Mouse (Mus musculus) T-helper 2 cell (primary cell): ENCODE measurements around the gene Rock2.

Experiments used
- in situ Hi-C: fragments of 300-600 bp; cut with MboI, MseI; formaldehyde crosslinking; loops from one replicate; pipeline ENCODE4 v1.15.1; 2025; ENCODE audit warnings: high pct_unique_total_duplicates

Rock2 gene

DNA sequence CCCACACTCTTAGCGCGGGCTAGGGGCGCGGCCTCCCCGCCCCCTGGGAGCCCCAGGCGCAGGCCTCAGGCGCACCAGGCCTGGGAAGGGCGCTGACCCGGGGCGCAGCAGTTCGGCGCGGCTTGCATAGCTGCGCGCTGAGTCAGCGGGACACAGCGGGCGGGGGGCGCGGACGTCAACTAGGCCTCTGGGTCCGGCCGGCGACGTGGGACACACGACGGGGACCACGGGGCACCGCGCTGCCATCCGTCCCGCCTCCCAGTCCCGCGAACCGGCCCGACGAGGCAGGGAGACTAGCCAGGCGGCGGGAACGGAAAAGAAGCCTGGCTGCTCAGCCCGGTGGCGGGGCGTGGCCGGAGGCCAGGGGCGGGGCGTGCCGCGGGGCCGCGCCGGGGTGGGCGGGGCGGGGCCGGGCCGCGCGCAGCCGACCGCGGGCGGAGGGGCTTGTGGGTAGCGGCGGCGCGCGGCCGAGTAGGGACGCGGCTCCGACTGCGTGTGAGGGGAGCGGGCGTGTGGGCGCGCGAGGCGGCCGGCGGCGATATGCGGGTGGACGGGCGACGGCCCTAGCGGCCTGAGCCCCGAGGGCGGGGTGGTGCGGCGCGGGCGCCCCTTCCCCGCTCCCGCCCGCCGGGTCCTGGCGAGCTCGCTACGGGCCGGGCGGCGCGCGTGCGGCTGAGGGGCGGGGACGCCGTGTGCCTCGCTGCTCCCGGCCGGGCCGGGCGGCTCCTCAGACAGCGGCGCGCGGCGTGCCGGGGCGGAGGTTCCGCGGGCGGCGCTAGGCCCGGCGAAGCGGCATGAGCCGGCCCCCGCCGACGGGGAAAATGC lies at the start of gene Rock2:
TSS of gene Rock2 (plus strand) at position 500 of the 825 bp plus-strand sequence.
- in situ Hi-C loops: loop anchor here (5.0 to 10.0 kb wide), 2 partner anchors 82 to 960 kb away; partner anchors contain the start of gene E2f6

DNA sequence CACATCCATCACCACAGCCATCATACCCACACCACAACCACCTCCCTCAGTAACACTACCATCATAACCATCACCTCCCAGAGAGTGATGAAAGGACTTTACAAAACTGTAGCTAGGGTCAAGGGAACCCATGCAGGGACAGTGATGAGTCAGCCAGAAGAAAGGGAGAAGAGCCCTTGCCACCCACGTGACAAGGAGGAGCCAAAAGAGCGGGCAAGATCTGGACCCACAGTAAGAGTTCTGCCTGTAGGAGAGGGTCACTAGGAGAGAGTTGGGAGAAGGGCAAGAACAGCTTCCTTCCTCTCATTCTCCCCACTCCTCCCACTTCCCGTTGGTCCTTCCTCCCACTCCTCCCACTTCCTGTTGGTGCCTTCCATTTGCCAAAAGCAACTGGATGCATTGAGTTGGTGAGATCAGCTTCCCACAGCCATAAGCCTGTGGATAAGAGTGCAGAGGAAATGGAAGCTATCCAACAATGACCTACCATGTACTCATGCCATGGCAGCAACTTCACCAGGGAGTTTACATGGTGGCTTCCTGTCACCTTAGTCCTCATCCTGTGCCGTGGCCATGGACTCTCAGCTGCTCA lies 47.4 kb upstream of the Rock2 start:
- in situ Hi-C loops: no loop called here

DNA sequence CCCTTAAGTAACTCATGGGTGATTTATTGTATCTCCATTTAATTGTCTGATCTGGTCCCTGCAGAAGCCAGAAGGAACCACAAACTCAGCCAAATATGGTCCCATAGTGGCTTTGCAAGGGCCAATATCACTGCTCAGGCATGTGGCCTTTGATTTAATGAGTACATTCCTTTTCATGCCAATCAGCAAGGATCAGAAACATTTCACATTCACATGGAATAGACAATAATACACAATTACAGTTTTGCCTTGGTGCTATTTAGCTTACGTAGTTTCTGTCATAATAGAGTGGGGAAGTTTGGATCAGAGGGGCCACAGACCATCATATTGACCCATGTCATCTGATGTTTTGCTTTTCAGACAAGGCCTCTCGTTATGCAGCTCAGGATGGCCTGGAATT lies 46.2 kb upstream of the Rock2 start:
- in situ Hi-C loops: no loop called here

DNA sequence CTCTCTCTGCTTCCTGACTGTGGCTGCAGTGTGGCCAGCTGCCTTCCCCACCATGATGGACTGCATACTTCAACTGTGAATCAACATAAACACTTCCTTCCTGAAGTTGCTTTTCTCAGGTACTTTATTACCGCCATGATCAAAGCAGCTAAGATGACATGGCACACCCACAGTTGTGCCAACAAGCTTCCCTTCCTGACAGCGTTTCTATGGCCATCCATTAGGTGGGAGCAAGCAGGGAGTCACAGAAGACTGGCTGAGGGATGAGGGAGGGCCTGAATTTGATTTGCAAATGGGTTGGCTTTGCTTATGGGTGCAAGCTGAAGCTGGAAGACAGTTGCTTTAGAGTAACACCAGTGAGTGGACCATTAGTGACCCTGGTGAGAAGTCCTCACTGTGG lies 44.9 kb upstream of the Rock2 start:
- in situ Hi-C loops: no loop called here

DNA sequence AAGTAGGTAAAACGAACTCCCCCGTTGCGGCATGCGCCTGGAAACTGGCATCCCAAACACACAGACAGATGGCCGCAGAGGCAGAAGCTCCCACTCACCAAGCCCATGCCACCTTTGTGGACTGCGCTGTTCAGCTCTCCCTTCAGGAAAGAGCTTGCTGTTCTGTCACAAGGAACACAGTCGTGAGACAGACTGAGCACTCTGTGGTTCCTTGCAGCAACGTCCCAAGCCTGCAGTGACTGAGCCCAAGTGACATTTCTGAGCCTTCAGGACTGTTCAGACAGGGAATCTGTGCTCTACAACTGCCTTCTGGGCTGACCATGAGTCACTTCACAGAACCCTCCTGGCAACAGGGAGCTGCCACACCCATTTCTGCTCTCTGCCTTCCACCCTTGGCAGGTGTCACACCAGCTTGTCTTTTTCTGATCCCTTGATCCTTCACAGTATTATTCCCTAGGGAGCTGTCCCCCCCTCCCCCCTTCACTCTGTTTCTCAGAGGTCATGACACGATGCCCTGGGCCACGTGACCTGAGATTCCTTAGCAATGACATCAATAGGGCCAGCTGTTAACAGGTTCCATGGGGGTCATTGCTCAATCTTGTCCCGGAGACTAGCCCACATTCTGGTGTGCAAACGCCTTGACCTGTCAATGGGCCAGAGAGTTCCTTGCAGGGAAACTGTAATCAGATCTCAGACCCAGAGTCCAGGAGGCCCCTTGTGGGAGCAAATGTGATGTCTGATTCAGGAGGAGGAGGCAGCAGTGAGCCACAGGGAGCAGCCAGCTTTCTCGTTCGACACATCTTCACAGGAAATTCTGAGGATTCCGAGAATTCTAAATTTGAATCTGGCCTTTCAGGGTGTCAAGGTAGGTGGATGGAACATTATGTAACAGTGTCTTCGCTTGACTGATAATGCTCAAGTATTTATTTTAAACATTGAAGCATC lies 44.0 kb upstream of the Rock2 start:
- in situ Hi-C loops: no loop called here

DNA sequence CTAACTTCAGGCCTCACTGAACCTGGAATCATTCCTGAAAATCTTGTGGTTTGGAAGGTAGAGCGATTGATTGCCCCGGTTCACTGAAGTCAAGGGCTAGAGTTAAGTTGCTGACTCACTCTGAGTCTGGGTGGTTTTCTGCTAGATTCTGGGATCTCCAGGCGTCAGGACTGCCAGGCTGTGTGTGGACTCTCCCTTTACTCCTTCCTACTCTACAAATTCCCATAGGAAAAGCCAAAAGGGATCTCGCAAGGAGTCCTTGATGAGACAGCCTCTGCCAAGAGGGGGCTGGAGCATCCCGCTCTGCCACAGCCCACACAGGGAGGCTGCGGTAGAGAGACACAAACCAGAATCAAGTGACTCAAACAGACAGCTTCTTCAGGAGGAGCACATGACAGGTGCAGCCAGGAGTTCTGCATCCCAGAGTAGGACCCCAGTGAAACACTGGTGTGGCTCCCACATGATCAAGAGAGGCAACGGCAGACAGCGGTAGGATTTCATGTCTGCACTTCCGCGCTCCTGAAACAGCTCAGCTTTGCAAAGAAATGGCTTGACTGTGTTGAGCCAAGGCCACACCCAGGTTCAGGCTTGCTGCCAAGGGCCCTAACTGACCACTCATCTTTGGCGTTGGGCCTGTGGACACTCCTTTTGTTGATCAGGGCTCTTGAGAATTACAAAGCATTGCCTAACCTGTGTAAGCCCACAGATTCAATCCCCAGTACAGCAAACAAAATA lies 41.1 kb upstream of the Rock2 start:
- in situ Hi-C loops: no loop called here

DNA sequence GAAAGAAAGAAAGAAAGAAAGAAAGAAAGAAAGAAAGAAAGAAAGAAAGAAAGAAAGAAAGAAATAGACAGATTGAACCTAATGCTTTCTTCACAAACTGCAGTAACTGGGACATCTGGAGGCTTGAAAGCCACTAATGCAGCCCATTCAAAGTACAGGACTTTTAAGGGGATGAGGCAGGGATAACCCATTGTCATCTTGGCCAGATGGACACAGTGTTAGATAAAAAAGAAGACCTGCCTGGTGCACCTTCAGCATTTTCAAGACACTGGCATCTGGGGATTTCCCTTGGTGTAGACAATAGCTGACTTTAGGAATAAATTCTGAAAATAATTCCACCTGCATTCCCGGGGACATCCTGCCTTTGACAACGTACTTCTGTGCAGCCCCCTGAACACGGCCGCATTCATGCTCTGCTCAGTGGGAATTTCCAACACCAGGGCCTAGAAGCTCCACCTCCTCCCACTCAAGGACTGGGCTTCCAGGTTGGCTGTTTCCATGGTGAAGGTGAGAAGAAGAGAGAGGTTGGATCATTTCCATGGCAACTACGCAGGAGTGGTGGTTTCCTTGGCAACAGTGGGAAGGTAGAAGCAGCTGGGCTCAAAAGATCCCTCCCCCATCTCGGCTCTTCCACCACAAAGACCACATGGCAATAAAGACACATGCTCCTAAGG lies 38.9 kb upstream of the Rock2 start:
- in situ Hi-C loops: no loop called here

DNA sequence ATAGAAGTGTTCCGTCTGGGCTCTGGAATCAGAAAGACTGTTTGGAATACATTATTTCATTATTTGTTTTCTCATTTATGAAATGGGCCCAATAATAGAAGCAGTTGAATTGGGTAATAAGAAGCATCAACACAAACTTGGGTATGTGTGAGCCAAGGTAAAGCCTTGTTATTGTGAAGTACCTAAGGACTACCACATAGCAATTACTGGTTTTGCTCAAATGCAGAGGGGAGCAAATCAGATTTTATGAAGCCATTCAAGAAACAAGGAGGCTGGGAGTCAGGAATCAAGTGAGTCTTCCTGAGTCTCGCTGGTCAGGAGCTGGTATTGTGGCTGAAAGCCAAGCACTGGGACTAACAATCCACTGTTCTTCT lies 38.4 kb upstream of the Rock2 start:
- in situ Hi-C loops: no loop called here

DNA sequence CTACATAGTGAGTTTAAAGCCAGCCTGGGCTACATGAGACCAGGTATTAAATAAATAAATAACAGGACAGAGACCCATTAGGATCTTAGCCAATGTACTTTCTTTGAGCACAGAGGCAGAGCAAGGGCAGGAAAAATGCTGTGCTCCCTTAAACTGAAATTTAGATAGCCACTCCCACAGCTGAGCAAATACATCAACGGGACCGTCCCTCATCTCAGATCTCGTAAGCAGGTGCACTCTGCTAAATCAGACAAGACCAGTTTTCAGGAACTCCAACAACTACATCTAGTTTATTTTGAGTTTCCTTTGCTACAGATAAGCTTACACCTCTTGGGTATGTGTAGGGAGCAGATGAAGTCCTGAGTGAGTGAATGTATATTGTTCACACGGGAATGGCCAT lies 36.6 kb upstream of the Rock2 start:
- in situ Hi-C loops: no loop called here

DNA sequence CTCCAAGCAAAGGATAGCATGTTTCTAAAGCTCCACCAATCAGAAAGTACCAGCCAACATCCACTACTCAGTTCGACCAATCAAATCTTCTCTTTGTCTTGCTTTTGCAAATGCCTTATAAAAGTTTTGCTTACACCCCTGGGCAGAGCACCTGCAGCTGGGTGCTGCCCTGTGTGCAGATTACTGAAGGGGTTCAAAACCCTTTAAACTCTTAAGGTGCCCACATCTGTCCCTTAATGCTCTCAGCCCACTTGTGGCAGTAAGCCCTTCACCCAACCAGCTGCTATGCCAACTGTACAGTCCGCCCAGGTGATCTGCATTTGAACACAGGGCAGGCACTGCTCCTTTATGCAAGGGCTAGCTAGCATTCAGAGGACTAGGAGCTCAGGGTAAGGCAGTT lies 34.9 kb upstream of the Rock2 start:
- in situ Hi-C loops: no loop called here

DNA sequence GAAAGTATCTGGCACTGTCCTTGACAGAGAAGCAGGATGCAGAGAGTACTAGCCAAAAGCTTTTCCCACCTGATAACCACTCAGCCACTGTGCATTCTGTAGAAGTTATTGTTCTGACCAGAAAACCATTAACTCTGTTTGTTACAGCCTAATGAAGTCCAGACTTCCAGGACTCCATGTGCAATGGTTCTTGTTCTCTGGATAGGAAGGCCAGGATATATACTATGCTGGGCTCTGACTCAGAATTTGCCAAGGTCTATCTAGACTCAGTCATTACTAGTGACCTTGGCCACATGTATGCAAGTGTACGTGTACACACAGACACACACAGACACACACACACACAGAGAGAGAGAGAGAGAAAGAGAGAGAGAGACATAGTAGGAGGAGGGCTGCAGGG lies 34.2 kb upstream of the Rock2 start:
- in situ Hi-C loops: no loop called here

DNA sequence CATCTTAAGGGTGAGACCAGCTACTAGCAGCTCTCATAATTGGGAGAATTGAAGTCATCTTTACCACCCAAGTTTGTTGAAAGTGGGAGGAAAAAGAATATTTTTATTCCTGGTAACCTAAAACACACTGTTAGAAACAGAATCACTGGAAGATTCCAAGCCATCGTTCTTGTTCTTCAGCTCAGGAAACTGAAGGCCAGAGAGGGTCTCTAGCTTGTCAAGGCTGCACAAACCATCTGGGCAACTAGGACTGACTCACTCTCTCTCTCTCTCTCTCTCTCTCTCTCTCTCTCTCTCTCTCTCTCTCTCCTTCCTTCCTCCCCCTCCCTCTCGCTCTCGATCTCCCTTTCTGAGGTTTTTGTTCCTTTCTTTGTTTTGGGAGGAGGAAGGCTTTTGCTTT lies 33.7 kb upstream of the Rock2 start:
- in situ Hi-C loops: no loop called here

DNA sequence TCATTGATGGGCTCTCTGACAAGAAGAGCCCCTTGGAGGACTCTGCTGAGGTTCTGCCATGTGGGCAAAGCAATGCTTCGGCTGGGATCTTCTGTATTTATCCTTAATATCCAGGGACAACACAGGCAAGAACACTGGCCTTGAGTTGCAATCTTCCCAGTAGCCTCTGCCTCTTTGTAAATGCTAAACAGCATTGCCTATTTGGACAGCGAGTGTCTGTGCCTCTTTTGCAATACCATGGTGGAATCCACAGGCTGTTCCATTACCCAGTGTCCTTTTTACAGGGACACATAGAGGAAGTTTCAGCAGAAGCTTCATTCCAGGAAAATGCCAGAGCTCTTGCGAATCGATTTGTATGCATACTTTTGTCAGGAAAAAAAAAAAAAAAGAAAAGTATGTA lies 30.2 kb upstream of the Rock2 start:
- in situ Hi-C loops: no loop called here

DNA sequence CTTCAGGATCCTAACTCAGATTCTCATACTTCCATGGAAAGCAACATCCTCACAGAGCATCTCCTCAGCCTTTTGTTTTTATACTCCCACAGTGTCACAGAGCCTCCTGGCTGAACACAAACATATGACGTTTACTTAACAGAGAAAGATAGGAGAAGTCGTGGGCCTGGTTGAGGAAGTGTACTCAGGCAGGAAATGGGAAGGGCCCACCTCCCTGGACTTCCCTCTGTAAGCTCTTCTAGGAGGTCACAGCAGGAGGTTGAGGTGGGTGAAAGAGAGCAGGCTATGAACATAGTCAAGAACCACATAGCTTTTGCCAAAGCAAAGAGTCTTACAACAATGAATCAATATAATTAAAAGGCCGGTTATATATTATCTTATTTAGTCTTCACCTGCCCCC lies 28.8 kb upstream of the Rock2 start:
- in situ Hi-C loops: no loop called here

DNA sequence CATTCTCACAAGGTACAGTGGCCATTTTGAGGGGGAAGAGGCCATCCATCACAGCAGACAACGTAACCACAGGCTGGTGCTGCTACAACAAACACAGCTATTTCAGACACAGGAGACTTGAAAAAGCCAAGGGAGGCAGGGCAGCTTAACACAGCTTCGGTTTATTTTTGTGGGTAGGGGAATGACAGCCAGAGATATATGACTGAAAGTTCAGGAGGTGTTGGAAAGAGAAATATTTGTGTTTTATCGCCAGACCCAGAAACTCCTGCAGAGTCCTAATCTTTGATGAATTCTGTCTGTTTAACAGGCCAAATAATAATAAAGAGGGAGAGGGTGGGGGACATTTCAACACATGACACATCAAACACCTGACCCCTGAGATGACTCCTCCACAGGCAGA lies 28.2 kb upstream of the Rock2 start:
- in situ Hi-C loops: no loop called here

DNA sequence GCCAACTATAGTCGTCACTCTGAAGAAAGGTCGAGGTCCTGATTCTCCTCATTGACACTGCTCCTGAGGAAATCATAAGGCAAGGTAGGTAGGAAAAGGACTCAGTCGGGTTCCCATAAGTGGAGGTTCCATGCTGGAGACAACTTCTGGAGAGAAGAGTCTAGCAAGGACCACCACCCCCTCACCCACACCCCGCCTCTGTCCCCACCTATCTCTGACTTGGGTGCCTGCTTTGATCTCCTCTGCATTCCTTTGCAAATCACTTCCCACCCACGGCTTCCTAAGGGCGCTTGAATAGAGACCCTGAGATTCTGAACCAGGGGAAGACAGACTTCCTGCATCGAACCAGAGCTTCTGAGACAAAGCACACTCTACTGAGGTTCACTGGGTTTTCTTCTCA lies 27.4 kb upstream of the Rock2 start:
- in situ Hi-C loops: no loop called here

DNA sequence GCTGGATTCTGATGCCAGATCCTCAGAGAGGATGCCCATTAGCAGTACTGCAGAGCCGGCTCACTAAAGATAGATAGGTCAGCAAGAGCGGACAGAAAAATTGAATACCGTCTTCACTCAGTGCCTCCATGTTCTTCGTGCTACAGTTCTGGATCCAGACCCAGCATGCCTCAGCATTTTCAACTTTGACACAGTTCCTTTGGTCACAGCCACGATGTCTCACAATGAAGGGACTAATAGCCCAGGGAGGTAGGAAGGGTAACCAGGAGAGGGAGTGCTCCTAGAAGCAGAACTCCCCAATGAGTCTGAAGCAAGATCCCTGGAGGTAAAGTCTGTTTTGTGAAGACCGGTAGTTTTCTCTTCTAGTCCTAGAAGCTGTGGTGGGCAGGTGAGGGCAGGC lies 26.1 kb upstream of the Rock2 start:
- in situ Hi-C loops: no loop called here

DNA sequence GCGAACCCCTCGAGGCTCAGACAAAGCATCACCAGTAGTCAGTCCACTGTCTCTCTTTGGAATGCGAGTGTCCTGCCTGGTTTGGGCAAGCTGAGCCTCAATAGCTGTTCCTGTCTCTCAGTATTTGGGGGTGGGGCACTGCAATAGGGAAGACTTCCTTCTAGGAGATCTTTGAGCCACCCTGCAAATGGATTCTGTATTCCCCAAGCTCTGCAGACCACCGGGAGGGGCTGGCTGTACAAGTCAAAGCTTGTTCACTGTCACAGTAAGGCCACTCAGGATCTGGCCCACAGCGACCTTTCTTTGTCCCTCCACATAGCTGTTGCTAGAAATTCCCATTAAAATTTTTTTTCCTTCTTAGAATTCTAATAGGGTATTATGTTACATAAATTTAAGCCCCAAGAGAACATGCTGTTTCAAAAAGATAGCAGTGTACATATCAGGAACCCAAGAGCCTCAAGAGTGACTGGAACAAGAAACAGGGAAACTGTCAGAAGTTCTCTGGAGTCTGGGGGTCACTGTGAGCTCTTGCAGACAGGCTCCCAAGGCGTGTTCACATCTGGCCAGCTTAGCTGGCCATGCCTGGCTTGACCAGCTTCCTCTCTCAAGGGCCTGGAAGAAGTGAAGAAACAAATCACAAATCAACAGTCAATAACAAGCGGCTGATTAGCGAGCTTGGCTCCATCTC lies 25.5 kb upstream of the Rock2 start:
- in situ Hi-C loops: no loop called here

DNA sequence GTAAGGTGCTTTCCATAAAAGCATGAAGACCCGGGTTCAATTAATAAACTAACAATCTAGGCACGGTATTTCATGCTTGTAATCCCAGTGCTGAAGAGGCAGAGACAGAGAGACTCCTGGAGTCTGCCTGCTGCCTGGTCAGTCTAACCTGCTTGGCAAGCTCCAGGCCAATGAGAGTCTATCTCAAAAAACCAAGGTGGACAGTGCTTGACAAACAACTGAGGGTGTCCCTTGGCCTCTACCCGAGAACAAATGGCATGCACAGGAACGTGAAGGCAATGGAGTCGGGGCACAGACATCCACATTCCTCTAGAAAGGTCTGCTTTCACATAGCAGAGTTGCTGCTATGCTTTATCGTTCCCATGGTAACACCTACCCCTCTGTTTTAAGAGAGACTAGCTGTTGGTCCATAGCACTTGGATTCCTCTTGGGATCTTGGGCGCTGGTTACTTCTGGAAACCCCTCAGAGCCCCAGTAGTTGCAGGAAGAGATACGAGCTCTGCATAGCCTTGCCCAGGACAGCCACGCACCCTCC lies 24.8 kb upstream of the Rock2 start:
- in situ Hi-C loops: no loop called here

DNA sequence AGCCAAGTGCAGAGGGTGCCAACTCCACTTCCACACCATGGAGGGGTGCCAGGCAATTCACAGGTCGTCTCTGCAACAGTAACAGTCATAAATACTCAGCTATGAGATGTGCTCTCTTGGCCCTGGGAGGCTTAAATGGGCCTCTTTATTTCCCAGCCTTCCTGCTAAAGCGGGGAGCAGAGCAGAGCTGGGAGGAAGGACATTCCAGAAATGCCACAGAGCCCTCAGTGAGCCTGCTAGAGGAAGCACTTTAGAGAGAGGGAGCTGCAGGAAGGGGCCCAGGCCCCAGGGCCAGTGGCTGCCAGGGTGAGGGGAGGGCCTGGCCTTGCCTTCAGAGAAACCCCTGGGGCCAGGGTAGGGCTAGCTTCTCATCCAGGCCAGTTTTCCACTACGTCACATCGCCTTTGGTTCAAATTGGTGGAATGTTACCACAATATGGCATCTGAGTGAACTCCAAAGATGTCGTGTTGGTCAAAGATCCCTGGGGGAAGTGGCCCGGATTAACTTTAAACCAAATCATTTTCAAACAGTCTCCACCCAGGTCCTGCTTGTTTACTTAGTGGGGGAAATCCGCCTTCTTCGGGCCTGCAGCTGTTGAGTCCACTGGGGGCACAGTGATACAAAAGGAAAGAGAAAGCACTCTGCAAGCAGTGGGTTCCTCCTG lies 24.2 kb upstream of the Rock2 start:
- in situ Hi-C loops: no loop called here
